Mouse (Mus musculus) frontal cortex, adult (tissue): Measurements from ENCODE around the gene Uaca.

Experiments
- ATAC-seq: cut with Nextera tagmentation; 2 replicates; pipeline ENCODE4 v1.9.2; 2017; ENCODE audit warnings: mild to moderate bottlenecking, moderate library complexity, mixed read lengths; ENCODE audit not compliant: low TSS enrichment

Gene Uaca

DNA sequence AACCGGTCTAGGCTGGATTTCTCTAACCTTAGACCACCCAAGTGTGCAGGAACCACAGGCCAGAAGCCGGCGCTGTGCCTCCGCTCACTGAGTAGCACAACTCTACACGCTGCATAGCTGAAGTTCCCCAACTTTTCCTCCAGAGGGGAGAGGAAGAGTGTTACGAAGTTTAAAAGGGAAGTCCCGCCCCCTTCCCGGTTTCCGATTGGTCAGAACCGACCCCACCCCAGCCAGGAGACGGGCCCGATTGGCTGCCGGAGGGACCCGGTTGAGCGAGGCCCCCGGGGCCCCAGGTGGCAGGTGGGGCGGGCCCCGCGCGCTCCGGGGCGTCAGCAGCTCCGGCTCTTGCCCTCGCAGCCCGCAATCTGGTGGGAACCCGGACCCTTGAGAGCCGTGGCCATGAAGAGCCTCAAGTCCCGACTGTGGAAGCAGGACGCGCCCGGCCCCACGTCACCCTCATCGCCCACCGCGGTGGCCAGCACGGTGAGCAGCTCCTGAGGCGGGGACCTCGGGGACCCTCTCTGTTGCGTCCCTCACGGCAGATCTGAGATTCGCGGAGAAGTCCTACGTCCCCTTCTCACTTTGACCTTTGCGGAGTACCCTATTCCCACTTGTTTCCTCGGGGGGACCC is at the start of gene Uaca:
Gene Uaca, plus strand, starts transcription at position 333 of the 631 bp plus-strand sequence.
- ATAC-seq: peak; percentile 90

DNA sequence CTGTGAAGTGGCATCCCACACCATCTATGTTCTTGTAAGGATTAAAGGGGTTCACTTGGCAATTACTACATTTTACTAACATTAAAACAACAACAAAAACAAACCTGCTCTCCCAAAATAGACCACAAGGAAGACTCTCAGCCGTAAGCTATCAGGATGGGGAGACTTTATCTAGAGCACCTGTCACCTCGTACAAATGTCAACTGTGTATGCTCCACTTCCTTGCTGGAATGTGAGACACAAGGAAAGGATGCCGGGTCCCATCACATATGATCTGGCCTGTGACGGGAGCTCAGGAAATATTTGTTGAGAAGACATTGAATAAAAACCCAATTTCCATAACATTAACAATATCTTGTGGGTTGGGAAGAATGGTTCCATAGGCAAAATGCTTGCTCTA is 49.4 kb upstream of the Uaca start:
- no peak for ATAC-seq

DNA sequence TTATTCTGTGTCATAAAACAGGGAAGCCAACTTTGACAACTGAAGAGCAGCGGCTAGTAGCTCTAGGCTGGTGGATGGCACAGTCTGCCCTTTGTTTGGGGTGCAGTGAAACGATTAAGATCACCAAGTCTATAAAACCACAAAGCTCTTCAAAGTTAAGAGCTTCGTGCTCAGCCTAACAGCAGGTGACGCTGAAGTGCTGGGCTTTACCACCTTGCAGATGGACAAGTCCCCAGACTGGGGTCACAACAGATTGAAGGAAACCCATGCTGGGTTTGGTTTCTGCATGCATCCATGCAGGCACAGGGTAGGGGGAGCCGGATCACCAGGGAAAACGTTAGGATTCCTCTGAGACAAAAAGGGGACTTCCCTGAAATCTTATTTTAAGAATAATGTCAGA is 47.8 kb upstream of the Uaca start:
- ATAC-seq: no peak

DNA sequence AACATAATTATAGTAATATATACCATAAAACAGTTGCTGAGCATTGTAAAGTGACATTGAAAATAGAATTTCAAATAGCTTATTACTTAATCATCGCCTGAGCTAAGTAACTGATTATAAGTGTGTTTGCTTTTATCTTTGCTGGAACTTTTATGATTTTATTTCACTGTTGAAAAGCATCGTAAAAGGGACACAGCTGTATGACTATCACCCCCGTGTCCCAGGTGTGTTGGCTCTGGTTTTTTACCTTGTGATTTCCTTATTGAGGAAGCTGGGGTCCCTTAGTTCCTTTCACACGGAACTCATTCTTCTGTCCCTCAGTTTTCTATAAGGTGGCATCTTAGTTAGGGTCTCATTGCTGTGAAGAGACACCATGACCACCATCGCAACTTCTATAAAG is 46.7 kb upstream of the Uaca start:
- ATAC-seq: no peak

DNA sequence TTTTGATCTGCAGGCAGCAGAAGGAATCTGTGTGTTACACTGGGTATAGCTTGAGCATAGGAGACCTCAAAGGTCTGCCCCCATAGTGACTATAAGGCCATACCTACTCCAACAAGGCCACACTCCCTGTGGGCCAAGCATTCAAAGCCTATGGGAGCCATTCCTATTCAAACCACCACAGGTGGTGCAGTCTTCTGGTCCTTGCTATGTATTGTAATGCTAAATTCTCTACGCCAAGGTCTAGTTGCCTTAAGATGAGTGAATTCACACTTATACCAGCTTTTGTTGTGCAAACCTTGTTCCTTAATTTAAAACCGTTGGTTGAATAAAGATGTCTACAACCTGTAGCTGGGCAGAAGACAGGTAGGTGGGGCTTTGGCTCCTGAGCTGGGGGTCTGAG is 46.2 kb upstream of the Uaca start:
- ATAC-seq: no peak

DNA sequence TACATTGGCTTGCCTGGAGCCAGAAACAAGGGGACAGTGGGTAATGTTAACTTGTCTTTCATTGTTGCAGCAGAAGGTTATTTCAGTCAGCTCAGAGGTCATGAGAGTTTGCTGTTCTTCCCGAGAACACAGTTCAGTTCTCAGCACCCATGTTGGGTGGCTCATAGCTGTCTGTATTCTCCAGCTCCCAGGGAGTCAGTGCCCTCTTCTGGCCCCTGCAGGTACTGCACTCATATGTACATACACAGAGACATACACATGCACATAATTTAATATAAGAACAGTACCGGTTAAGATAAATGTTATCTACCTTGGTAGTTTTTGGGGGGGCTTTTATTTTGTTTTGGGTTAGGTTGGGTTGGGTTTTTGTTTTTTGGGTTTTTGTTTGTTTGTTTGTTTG is 45.2 kb upstream of the Uaca start:
- ATAC-seq: no peak

DNA sequence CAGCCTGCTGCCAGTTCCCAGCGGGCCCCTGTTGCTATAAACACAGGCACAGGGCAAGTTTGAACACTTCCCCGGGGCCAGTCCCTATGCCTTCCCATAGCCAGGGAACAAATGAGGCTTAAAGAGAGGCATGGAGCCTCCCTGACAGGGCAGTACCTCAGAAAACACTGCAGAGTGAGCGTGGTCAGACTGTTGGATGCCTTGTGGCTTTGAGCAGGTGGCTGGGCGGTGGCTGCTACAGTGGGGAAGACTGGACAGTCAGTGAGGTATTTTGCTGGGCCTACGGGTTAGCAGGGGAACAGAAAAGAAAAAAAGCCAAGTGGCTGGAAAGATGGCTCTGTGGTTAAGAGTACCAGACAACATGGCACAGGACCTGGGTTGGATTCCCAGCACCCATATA is 43.2 kb upstream of the Uaca start:
- no peak for ATAC-seq

DNA sequence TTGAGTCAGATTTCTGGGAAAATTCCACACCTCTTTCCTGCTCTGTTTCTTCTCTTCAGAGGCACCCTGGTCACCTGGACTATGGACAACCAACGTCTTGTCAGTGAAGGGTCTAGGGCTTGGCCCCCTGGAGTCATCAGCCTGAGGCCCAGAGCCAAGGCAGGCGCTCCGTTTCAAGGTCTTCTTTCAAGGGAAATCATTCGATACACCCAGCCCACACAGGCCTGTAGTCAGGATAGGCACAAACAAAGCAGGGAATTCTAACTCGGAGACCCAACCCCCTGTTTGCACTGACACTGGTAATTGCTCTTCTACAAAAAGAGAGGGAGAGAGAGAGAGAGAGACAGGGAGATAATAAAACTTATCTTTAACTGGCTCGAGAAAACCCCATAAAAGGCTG is 42.4 kb upstream of the Uaca start:
- ATAC-seq: no peak

DNA sequence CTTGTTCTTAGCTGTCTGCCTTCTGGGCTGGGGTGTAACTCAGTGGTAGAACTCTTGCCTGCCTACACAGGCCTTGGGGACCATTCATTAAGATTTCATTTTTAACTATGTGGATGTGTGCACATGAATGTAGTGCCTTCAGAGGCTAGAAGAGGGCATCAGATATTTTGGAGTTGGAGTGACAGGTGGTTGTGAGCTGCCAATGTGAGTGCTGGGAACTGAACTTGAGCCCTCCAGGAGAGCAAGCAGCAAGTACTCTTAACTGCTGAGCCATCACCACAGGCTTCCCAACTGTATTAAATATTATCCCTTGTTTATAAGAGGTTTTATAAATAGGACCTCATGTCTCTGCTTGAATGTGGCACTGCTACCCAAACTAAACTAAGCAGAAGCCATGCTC is 41.7 kb upstream of the Uaca start:
- ATAC-seq: no peak

DNA sequence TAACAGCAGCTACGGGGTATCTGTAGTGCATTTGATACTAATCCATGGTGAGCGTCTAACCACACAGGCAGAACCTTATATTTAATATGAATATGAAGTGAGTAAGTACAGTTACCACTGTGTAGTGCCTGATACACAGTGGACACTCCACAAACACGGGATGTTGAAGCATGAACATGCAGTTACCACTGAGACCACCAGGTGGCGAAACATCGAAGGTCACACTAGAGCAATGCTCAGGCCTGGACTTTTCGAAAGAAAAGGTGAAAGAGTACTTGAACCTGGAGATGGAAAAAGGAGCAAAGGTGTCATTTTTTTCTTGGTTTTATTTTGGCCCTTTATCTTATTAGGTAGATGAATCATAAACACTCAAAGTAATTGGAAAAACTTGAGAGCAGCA is 38.1 kb upstream of the Uaca start:
- ATAC-seq: no peak

DNA sequence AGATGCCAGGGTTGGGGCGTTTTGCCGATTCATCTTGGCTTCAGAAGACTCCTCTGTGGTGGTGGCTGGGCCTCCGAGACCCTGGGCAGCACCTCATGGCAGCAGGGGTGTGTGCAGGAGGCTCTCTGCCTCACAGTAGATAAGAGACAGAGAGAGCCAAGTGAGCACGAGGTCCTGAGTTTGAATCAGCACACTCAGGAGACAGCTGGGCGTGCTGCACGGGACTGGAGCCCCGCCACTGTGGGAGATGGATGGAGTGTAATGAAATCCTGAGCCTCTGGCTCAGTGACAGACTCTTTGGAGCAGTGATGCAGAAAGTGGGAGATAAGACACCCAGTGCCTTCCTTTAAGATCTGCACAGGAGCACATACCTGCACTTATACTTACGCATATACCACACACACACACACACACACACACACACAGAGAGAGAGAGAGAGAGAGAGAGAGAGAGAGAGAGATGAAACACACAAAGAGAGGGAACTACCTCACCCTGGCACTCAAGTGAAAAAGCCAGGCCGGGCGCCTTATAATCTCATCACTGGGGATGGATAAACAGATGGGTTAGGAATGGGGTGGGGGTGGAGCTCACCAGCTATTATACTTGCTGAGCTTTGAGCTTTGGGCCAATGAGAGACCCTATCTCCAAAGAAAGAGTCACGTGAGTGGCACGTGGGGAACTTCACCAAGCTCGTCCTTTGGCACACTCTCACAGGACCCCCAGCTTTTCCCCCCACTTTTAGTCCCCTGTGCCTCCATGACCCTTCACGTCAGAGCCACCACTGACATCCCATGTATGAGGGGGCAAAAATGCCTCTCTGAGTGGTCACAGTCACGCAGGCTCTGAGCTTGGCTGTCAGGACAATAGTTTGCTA is 37.2 kb upstream of the Uaca start:
- ATAC-seq: no peak

DNA sequence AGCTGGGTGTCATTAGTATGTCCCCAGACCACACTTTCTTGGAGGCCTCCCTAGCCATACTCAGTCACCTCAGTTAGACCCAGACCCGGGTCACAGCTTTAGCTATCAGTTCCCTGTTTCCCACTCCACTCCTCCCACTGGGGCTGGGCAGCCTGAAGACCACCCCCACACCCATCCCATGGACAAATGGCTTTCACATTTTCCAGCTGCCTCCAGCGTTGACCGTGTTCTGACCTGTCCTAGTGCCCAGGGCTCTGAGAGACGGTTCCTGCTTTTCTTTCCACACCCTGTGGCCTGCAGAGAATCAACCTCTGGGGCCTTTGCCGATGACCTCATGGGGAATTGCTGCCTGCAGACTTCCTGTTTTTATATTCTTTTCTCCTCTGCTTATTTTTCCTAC is 36.5 kb upstream of the Uaca start:
- ATAC-seq: no peak

DNA sequence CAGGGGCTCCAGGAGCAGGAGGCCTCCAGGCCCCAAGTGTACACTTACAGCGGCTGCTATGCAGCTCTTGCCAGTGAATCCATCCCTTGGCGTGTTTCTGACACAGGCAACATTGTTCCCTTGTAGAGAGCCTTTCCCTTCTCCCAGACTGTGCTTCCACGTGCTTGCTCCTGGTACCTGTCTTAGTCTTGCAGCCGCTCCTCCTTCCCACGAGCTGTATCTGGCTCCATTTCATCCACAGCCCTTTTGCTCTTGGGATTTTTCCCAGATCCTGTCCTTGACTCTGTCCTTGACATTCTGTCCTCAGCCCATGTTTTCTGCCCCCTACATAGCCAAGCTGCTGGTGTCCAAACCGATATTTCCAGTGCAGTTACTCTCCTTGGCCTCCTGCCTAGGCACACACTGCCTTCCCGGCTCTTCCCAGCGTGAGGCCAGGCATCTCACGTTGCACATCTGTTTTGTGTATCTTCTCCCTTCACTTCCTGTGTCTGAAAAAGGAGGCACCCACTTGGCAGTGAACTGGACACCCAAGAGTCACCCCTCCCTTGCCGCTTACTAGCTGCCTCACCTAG is 34.8 kb upstream of the Uaca start:
- no peak for ATAC-seq

DNA sequence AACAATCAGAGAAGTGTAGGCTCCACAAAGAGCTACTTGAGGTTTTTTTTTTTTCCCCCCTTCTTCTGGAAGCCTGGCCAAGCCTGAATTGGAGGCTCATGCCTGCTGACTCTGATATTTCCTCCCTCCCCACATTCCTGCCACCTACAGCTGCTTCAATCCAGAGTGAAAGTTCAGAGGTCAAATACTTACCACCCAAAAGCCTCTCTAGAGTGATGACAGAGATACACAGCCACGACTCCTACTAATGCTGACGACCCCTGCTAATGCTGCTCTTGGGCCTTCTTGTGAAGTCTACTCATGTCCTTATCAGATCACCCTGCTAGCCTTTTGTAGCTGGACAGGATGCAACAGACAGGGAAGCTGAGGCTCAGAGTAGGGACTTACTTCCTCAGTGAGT is 29.2 kb upstream of the Uaca start:
- no peak for ATAC-seq

DNA sequence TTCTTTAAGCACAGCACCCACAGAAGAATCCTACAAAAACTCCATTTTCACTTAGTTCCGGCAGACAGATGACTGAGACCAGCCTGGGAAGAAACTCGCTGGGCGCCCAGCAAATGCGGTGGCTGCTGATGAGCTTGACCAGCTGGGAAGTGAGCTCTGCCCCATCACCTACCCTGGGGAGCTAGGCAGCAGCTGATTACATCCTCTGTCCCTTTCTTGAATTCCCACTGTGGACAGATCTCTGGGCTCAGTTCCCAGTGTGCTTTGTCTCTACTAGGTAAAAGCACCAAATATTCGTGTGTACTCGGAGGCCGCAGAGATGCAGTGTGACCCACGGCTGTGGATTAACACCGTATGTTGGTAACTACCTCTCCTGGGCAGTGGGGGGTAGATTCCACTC is 25.9 kb upstream of the Uaca start:
- ATAC-seq: no peak

DNA sequence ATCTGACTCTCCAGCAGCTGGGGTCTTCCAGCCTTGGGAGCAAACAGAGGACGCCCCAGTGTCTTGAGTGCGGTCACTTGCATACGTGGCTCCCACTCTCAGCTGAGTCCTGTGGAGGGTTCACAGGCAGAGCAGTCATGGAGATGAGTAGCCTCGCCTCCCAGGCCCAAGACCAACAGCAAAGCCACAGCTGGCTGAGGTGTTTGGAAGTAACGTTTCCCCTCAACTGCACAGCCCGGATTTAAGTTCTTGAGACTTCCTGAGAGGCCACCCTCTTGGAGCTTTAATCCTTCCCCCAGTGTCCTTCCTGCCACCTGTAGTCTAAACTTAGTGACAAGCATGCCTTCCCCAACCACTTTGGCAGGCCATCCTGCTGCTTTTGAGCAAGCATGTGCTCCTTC is 24.6 kb upstream of the Uaca start:
- ATAC-seq: no peak

DNA sequence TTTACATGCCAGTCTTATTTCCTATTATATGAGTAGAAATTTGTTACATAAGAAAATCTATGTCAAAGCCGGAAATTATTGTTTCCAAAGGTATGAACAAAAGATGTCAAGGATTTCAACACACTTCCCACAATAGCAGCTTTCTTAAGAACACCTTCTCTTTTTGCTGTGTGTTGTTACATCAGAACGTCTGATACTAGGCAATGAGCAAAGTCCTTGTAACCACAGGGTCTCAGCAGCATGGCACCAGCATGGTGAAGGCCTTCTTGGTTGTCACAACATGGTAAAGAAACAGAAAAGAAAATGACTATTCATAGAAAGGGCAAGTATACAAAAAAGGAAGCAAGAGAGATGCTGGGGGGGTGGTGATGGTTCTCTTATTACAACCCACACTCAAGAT is 20.6 kb upstream of the Uaca start:
- ATAC-seq: no peak

DNA sequence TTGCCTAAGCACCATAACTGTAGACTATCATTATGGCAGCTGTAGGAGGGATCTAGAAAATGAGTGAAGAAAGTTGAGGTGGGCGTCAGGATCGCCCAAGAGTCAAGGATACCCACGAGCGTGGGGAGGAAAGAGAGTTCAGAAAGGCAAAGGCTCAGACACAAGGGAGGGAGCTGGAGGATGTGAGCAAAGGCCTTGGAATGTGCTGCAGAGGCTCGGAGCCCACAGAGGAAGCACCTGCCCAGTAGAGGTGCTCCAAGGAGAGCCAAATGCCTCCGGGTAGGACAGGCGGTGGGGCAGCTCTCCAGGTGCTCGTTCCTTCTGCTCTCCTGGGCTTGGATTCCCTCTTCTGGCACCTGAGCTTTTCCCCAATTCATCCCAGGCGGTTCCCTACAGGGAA is 17.4 kb upstream of the Uaca start:
- ATAC-seq: no peak

DNA sequence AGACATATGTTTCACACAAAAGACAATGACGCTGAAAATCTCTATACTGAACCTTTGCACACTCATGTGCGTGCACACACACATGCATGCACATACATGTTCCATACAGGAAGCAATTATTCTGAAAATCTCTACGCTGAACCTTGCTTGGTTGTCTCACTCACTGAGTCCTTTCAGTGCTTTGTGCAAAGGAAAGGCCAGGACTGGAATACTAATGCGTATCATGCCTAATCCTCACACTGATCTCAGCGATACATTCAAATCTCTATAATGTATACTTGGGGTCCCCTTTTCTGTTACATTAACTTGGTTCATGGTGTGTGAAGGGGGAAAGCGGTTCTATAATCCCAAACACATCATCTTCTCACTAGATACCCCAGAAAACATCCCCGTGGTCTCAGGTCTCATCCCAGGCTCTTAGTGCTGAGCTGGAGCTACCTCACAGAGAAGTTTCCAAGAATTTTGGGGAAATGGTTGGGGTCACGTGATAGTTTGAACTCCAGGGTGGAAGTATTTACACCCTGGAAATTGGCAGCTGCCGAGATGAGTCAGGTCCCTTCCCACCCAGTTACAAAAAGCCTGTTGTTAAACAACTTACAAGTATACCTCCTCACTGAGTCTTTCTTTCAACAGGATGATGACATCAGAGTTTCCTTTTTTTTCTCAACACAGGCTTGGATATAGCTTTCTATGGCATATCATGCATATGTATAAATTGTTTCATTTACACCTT is 12.1 kb upstream of the Uaca start:
- ATAC-seq: no peak

DNA sequence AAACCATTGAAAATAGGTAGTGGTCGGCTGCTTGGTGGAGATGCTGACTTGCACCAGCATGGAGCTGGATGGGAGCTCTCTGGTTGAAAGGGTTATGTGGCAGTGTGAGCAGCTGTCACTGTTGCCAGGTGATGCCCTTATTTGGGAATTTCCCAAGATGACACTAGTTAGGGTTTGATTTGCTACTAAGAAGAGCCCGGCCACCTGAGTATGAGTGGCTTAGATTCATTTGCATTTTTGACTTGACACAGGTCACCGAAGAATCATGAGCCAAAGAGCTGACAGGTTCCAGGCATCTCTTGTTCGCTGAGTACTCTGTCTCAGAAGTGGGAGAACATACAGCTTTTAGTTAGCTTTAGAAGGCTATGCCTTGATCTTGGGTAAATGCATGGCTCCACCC is 9.3 kb upstream of the Uaca start:
- ATAC-seq: no peak

DNA sequence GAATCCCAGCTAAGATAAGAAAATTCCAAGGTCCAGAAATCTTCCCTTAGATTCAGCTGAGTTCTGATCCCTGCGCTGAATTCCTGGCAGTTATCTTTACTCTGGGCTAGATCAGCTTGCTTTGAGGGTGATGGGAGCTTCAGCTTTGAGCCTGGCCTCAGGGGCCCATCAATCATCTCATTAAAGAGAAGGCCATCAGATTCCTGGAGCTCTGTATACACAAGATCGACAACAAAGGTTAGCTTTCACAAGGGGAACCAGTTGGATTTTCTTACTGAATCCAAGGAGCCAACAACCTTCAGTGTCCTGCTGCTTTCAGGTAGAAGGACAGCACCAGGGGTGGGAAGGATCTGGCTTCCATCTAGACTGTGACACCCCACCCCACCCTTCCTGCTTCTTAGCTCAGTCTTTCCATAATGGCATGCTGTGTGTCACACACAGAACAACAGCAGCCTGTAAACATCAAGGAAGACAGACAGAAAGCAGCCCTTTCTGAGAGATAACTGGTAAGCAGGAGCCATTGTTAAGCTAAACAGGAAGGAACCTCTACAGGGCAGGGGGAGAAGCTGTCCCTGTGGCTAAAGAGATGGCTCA is 6.7 kb upstream of the Uaca start:
- ATAC-seq: no peak

DNA sequence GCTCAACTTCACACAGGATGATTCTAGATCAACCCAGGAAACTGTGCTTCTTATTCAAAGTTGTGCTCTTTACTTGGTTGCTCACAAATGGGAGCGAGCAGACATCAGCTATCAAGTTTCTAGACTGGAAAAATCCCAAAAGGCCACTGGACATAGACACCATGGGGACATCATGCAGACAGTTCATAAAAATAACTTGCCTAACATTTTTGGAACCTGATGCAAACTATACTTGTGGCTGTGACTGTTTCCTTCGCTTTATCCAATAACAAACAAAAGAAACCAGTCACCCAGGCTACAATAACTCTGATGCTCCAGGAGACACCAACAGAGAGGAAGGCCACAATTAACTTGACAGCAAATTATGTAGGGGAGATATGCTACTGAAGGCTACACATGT is 4.1 kb upstream of the Uaca start:
- no peak for ATAC-seq
